Mouse (Mus musculus): ENCODE data around the gene Ets1.

Ets1 gene

GRCm38 (mm10) chr9:32712383-32712910 lies 76.4 kb downstream of the Ets1 start:
- DNase-seq (ENCODE audit: low spot score) = no peak

GRCm38 (mm10) chr9:32713106-32713505 lies 77.1 kb downstream of the Ets1 start:
- no peak for DNase-seq (ENCODE audit: low spot score)

GRCm38 (mm10) chr9:32713790-32714189 lies 77.8 kb downstream of the Ets1 start:
- no peak for DNase-seq (ENCODE audit: low spot score)

GRCm38 (mm10) chr9:32714487-32714886 lies 78.5 kb downstream of the Ets1 start:
- no peak for DNase-seq (ENCODE audit: low spot score)

GRCm38 (mm10) chr9:32715806-32716466 lies 79.9 kb downstream of the Ets1 start:
- DNase-seq (ENCODE audit: low spot score) = no peak

- DNase-seq (ENCODE audit: low spot score) = no peak
Measured at GRCm38 (mm10) chr9:32717268-32717920, 81.4 kb downstream of the Ets1 start.

- DNase-seq (ENCODE audit: low spot score) = no peak
Measured at GRCm38 (mm10) chr9:32717931-32718820, 82.2 kb downstream of the Ets1 start.

GRCm38 (mm10) chr9:32718868-32719267 lies 82.8 kb downstream of the Ets1 start:
- DNase-seq (ENCODE audit: low spot score) = no peak

- no peak for DNase-seq (ENCODE audit: low spot score)
Measured at GRCm38 (mm10) chr9:32719941-32720263, 83.9 kb downstream of the Ets1 start.

GRCm38 (mm10) chr9:32720264-32721031 lies 84.4 kb downstream of the Ets1 start:
- no peak for DNase-seq (ENCODE audit: low spot score)

- DNase-seq (ENCODE audit: low spot score) = no peak
Measured at GRCm38 (mm10) chr9:32721081-32721480, 85.1 kb downstream of the Ets1 start.

- no peak for DNase-seq (ENCODE audit: low spot score)
Measured at GRCm38 (mm10) chr9:32722205-32722604, 86.2 kb downstream of the Ets1 start.

- DNase-seq (ENCODE audit: low spot score) = no peak
Measured at GRCm38 (mm10) chr9:32722969-32723368, 86.9 kb downstream of the Ets1 start.

GRCm38 (mm10) chr9:32724131-32724825 lies 88.3 kb downstream of the Ets1 start:
- no peak for DNase-seq (ENCODE audit: low spot score)

- DNase-seq (ENCODE audit: low spot score) = no peak
Measured at GRCm38 (mm10) chr9:32725902-32726301, 89.9 kb downstream of the Ets1 start.

GRCm38 (mm10) chr9:32726595-32726994 lies 90.6 kb downstream of the Ets1 start:
- no peak for DNase-seq (ENCODE audit: low spot score)

GRCm38 (mm10) chr9:32727058-32727457 lies 91.0 kb downstream of the Ets1 start:
- no peak for DNase-seq (ENCODE audit: low spot score)

- DNase-seq (ENCODE audit: low spot score) = no peak
Measured at GRCm38 (mm10) chr9:32728306-32728705, 92.3 kb downstream of the Ets1 start.

GRCm38 (mm10) chr9:32728806-32729205 lies 92.8 kb downstream of the Ets1 start:
- DNase-seq (ENCODE audit: low spot score) = no peak

GRCm38 (mm10) chr9:32729207-32729606 lies 93.2 kb downstream of the Ets1 start:
- no peak for DNase-seq (ENCODE audit: low spot score)

- no peak for DNase-seq (ENCODE audit: low spot score)
Measured at GRCm38 (mm10) chr9:32730001-32730655, 94.1 kb downstream of the Ets1 start.
